Mouse (Mus musculus) midbrain, embryonic 10.5 days (tissue): Measurements from ENCODE around the gene Rapgef2. TPM values are rescaled to one million over a fixed set of nuclear protein-coding genes. Genes with fewer than 3 reads are reported as not detected.

ENCODE experiments used
- DNase-seq: peaks from one replicate; pipeline ENCODE4 v3.0.0-alpha.2; 2017; ENCODE audit warnings: low spot score
- H3K27ac ChIP-seq: fragments of 300-500 bp; sonication (generic); replicated peaks from 2 replicates; pipeline ENCODE4 v1.5.1; 2016; ENCODE audit warnings: mild to moderate bottlenecking
- H3K27me3 ChIP-seq: fragments of 300-500 bp; sonication (generic); 2 replicates; pipeline ENCODE4 v1.6.1; 2016; ENCODE audit warnings: low read depth, mild to moderate bottlenecking; ENCODE audit not compliant: poor library complexity, severe bottlenecking
- H3K36me3 ChIP-seq: fragments of 300-500 bp; sonication (generic); 2 replicates; pipeline ENCODE4 v1.6.1; 2016; ENCODE audit warnings: mild to moderate bottlenecking, moderate library complexity
- H3K4me1 ChIP-seq: fragments of 300-500 bp; sonication (generic); 2 replicates; pipeline ENCODE4 v1.6.1; 2016
- H3K4me3 ChIP-seq: fragments of 300-500 bp; sonication (generic); 2 replicates; pipeline ENCODE4 v1.5.1; 2016; ENCODE audit warnings: mild to moderate bottlenecking, moderate library complexity
- H3K9me3 ChIP-seq: fragments of 300-500 bp; sonication (generic); replicated peaks from 2 replicates; pipeline ENCODE4 v1.6.1; 2016; ENCODE audit warnings: mild to moderate bottlenecking
- WGBS: fragments of 180-500 bp; shearing (Covaris S2); methylation state at CpG from one replicate; pipeline ENCODE4 v1.1.7; 2016; 5-methylcytosine and 5-hydroxymethylcytosine counted together
- polyA plus RNA-seq: library from polyadenylated mRNA; unstranded; fragments of >200 nt; fragmentation: Nextera tagmentation; extraction: Ambion mirVana; gene quantifications from 2 replicates; pipeline ENCODE4 v1.2.1, GENCODE M21; 2016

Rapgef2 gene
- polyA plus RNA-seq, 1 experiment from 2014 or later, result 3.9 TPM

DNA sequence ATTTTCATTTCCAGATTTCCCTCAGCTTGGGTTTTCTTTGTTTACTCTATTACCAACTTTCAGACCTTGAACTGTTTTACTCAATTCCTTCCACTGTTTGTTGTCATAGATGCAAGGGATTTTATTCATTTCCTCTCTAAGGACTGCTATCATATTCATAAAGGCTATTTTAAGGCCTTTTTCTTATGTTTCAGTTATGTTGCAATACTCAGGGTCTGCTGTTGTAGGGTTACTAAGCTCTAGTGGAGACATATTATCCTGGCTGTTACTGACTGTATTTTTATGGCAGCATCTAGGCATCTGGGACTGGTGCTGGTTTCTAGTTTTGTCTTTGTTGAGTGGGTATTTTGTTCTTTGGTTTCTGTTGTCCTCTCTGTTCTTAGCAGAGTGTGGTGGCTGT, 128.1 kb downstream of the Rapgef2 start:
- Histone ChIP-seq H3K4me1 (peaks cover 12% of the 10 kb centered on the region), H3K27me3 (no peaks in the 10 kb centered on the region), H3K9me3 (no peaks in the 10 kb centered on the region), H3K4me3 (no peak overlapping the region), H3K36me3 (no peaks in the 10 kb centered on the region), H3K27ac (no peak overlapping the region)
- no peak for DNase-seq

DNA sequence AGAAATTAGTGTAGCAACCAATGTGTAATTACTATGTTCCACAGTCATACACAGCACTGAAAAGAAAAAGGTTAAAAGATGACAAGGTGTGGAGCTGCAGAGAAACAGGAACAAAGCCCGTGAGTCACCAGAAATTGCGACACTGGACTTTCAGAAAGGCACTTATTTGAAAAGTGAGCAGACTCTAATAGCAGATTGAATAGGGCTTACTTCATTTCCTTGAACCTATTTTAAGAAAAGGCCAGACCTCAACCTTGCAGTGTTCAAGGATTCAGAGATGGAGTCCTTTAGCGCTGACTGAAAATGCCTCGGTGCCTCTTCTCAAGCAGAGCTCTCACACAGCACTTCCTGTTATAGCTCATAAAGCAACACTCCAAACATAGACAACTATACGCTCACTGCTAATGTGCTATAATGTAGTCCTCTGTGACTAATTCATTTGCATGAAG, 133.3 kb downstream of the Rapgef2 start:
- no peaks in the 10 kb centered on the region for H3K4me1 ChIP-seq
- no peak overlapping the region for H3K4me3 ChIP-seq
- no peak for DNase-seq
- H3K27ac ChIP-seq, result no peak overlapping the region
- WGBS, result 92% methylated on average over 5 of the region's 5 CpGs
- H3K9me3 ChIP-seq, result no peaks in the 10 kb centered on the region
- H3K36me3 ChIP-seq, result 0 out of 2 replicates have a peak, but pooled peaks cover 3% of the 10 kb centered on the region
- H3K27me3 ChIP-seq, result no peaks in the 10 kb centered on the region

DNA sequence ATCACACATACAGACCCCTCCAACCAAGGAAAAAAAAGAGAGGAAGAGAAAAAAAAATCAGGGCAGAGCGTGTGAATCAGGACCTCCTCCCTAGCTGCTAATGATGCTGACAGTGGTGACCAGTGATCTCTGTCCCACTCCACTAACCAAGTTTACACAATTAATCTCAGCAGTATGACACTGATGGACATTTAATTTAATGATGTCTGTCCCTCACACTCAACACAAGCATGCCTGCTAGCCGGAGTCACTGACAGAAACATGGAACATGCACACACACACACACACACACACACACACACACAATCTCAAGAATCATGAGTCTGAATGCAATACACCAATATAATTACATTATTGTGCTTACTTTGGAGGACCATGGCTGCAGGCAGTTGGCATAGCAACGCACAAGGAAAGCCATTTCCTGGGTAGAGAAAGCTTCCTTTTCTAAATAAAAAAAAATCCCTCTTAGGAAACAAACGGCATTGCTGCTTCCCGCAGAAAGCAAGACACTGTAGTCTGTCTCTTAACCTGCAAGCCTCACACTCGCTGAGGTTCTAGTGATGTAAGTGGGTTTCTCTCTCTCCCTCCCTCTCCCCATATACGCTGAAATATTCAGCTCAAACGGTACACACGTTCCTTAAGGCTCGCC, 140.8 kb downstream of the Rapgef2 start:
- Histone ChIP-seq H3K4me3 (peak overlapping the region; percentile 38; the same call in 1 of the 2 replicates), H3K36me3 (no peaks in the 10 kb centered on the region), H3K27me3 (no peaks in the 10 kb centered on the region), H3K27ac (peak overlapping the region; percentile 82), H3K9me3 (no peaks in the 10 kb centered on the region), H3K4me1 (peaks cover 27% of the 10 kb centered on the region)
- 46% methylated on average over 10 of the region's 10 CpGs for WGBS
- DNase-seq, result peak; percentile 14

DNA sequence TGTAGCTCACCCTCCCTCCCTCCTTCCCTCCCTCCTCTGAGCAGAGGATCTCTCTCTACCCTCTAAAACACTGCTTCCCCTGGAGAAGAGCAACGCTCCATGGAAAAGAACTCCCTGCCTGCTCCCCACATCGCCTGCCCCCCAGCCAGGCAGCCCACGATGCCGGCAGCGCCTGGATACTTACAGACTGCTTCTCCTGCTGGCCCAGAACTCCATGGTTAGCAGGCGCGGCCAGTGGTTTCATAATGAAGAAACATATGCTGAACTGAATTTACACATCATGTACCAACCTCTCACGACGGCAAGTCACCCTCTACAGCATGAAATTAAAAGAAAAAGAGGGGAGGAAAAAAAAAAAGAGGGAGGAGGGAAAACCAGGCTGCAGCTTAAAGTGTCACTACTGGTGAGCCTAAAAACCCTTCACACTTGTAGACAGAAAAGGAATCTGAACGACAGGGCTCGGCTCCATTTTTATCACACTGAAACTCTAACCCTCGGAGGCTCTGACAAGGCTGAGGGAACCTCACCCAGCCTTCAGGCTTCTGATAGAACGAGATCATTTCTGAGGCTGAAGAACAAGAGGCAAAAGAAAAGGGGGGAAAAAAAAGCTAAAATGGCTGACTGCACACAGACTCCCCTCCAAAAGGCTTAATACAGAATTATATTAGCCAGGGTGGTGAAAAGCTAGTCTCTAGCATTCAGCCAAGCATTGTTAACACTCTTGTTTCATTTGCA, 141.5 kb downstream of the Rapgef2 start:
- no peaks in the 10 kb centered on the region for H3K27me3 ChIP-seq
- DNase-seq, result peak; percentile 30
- 26% methylated on average over 13 of the region's 13 CpGs for WGBS
- no peaks in the 10 kb centered on the region for H3K36me3 ChIP-seq
- no peaks in the 10 kb centered on the region for H3K9me3 ChIP-seq
- H3K4me1 ChIP-seq, result peaks cover 27% of the 10 kb centered on the region
- peak overlapping the region; percentile 38; the same call in 1 of the 2 replicates for H3K4me3 ChIP-seq
- peak overlapping the region; percentile 82 for H3K27ac ChIP-seq

DNA sequence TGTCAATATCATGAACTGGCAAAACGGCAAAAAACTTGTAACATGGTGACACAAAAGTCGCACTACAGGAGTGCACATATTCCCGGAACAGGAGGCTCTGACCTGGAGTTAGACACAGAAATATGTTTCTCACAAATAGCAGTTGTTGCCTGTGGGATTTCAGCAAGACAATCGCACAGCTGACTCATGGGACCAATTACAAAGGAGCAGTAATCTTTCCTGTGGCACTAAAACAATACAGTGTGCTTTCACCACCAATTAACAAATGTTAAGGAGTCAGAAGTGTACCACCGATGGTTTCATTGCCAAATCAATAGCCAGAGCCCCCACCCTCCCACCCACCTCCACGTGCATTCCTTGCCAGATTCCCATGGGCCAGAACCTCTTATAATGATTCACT, 142.2 kb downstream of the Rapgef2 start:
- Histone ChIP-seq H3K4me1 (peaks cover 27% of the 10 kb centered on the region), H3K4me3 (no peak overlapping the region), H3K27ac (no peak overlapping the region), H3K9me3 (no peaks in the 10 kb centered on the region), H3K27me3 (no peaks in the 10 kb centered on the region), H3K36me3 (no peaks in the 10 kb centered on the region)
- DNase-seq, result no peak
- WGBS, result 81% methylated on average over 6 of the region's 6 CpGs

DNA sequence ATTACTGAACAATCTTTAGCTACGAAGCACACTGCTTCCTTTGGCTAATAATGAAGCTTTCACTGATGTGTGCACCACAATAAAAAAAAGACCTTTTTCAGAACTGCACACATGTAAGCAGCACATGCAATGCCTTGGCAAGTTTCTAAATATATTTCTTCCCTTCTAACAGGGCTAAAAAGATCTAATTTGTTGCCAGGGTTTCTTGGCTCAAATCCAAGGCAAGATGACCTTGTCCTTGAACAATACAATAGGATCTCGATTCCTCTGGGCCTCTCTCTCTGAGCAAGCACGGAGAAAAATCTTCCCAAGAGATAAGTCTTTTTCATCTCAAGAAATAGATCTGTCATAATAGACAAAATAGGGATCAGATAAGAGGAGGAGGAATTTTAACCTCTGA, 147.1 kb downstream of the Rapgef2 start:
- Histone ChIP-seq H3K36me3 (no peaks in the 10 kb centered on the region), H3K27ac (no peak overlapping the region), H3K4me3 (no peak overlapping the region), H3K27me3 (no peaks in the 10 kb centered on the region), H3K9me3 (no peaks in the 10 kb centered on the region), H3K4me1 (peaks cover 3% of the 10 kb centered on the region)
- no peak for DNase-seq
- 85% methylated on average over 3 of the region's 3 CpGs for WGBS

DNA sequence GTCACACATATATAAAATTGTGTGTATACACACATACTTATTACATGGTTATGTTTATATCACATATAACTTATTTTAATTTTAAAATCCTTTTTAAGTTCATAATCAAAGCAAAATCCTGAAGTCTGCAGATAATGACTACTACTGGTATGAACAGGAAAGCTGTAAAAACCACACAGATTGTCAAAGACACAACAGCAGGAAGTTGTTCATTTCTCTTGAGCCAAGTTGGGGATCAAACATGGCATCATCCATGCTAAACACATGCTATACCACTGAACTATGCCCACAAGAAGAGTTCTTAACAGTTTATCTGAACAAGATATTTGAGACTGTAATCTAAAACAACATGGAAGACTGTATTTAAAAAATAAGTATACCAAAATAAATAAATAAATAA, 147.7 kb downstream of the Rapgef2 start:
- no peaks in the 10 kb centered on the region for H3K36me3 ChIP-seq
- H3K4me3 ChIP-seq, result no peak overlapping the region
- no peaks in the 10 kb centered on the region for H3K4me1 ChIP-seq
- DNase-seq, result no peak
- H3K9me3 ChIP-seq, result no peaks in the 10 kb centered on the region
- no peaks in the 10 kb centered on the region for H3K27me3 ChIP-seq
- H3K27ac ChIP-seq, result no peak overlapping the region

DNA sequence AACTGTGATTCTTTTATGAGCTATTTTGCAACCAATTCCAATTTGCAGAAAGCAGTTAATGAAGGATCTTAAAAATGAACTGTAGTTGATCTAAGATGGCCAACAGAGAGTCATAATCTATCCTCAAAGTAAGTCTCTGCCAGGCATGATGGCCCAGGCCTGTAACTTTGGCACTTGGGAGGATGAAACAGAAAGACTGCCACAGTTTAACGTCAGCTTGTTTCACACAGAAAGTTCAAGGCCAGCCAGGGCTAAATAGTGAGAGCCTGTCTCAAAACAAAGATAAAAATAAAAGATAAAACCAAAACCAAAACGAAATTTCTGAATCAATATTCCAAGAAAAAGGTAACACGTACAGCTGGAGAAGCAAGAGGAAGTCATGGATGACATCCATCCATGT, 155.3 kb downstream of the Rapgef2 start:
- Histone ChIP-seq H3K27ac (no peak overlapping the region), H3K36me3 (no peaks in the 10 kb centered on the region), H3K9me3 (no peaks in the 10 kb centered on the region), H3K4me3 (no peak overlapping the region), H3K27me3 (no peaks in the 10 kb centered on the region), H3K4me1 (no peaks in the 10 kb centered on the region)
- 87% methylated on average over 3 of the region's 3 CpGs for WGBS
- DNase-seq, result no peak

DNA sequence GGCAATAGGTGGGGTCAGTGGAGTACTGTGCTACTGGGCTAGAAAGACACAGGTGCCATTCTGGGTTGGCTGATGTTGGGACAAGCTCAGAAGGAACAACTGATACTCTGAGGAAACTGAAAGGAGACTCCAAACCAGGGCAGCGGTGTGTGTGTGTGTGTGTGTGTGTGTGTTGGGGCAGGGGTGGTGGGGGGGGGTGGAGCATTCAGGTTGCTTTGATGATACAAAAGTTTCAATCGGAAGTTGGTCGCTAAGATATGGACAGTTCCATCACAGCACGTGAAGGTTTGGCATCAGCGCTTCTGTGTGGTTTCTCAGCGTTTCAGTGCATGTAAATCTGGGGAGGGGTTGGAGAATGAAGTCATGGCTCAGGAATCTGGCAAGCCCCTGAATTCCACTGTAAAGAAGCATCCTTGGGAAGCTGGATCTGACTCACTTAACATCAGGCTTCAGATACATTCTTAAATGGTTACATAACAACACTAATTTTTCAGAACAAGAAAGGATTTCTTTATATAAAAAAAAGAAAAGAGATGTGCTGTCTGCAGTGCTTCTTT, 157.2 kb downstream of the Rapgef2 start:
- Histone ChIP-seq H3K36me3 (no peaks in the 10 kb centered on the region), H3K4me3 (no peak overlapping the region), H3K9me3 (no peaks in the 10 kb centered on the region), H3K27ac (0 out of 2 replicates have a peak overlapping the region, but pooled peaks have one; percentile 42), H3K27me3 (no peaks in the 10 kb centered on the region), H3K4me1 (no peaks in the 10 kb centered on the region)
- 79% methylated on average over 6 of the region's 6 CpGs for WGBS
- DNase-seq, result no peak

DNA sequence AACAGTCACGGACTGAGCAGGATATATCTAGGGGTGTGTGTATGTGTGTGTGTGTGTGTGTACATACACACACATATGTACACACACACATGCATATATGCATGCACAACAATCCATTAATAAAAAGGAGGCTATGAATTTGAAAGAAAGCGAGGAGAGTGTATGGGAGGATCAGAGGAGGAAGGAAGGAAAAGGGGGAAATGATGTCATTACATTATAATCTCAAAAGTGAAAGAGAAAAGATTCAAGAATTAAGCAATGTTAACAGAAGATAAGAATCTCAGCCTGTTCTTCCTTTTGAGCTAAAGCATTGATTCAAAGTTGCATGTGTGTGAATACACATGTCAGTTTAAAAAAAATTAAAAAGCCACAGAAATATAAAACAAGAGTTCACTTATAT, 158.5 kb downstream of the Rapgef2 start:
- Histone ChIP-seq H3K4me1 (no peaks in the 10 kb centered on the region), H3K4me3 (no peak overlapping the region), H3K27ac (no peak overlapping the region), H3K9me3 (no peaks in the 10 kb centered on the region), H3K36me3 (no peaks in the 10 kb centered on the region), H3K27me3 (no peaks in the 10 kb centered on the region)
- WGBS, result 84% methylated on average over 2 of the region's 2 CpGs
- DNase-seq, result no peak

DNA sequence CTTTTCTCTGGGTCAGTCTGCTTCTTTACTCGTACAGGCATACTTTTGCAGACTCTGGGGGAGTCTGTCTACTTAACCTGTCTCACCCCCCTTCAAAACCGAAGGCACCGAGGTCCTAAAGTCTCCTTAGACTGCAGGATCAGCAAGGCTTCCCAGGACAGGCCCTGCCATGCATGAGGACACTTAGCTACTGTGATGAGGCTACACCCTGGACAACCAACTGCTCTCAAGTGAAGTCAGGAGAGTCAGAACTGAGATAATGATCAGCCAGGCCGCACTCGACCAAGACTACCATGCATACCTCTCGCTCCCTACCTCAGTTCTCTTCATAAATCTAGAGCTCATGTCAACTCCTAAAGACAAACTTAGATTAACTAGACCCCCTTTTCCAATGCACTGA, 159.5 kb downstream of the Rapgef2 start:
- H3K9me3 ChIP-seq, result no peaks in the 10 kb centered on the region
- H3K4me3 ChIP-seq, result no peak overlapping the region
- no peak for DNase-seq
- no peaks in the 10 kb centered on the region for H3K36me3 ChIP-seq
- no peaks in the 10 kb centered on the region for H3K27me3 ChIP-seq
- H3K27ac ChIP-seq, result no peak overlapping the region
- 91% methylated on average over 6 of the region's 6 CpGs for WGBS
- H3K4me1 ChIP-seq, result no peaks in the 10 kb centered on the region; the same call in 1 of the 2 replicates

DNA sequence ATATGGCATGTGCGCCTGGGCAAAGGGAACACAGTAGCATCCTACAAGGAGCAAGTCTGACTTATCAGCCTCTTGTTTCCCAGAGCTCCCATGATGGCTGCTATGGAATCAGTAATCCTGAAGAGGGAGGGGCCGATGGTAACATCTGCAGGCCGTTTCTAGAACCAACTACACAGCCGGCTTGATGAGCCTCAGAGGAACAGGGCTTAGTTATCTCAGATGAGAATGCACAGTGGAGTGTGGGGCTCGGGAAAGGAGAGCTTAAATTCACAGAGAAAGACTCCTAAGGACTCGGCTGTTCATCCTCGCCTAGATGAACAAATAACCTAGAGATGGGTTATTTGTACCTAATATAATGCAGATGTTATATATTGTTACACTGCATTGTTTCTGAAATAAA, 164.9 kb downstream of the Rapgef2 start:
- Histone ChIP-seq H3K4me3 (no peak overlapping the region), H3K27ac (no peak overlapping the region), H3K9me3 (no peaks in the 10 kb centered on the region), H3K27me3 (no peaks in the 10 kb centered on the region), H3K36me3 (no peaks in the 10 kb centered on the region), H3K4me1 (no peaks in the 10 kb centered on the region; the same call in 1 of the 2 replicates)
- DNase-seq, result no peak
- WGBS, result 80% methylated on average over 7 of the region's 7 CpGs

DNA sequence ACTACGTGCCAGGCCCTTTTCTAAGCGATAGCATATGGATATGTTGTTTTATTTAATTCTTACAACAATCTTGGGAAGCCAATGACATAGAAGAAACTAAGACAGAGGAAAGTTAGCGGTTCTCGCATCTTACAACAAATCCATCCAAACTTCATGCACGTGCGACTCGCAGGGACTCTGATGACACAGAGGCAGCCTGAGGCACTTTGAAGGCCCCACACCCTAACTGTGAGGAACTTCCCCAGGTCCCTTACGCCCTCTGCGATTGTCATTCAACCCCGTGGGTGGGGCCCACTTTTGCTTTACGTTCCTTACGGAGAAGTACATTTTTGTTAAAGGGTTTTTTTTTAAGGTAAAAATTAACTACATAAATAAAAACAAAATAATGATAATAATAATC, 166.3 kb downstream of the Rapgef2 start:
- Histone ChIP-seq H3K9me3 (no peaks in the 10 kb centered on the region), H3K4me3 (no peak overlapping the region), H3K27ac (no peak overlapping the region), H3K27me3 (no peaks in the 10 kb centered on the region), H3K36me3 (no peaks in the 10 kb centered on the region), H3K4me1 (no peaks in the 10 kb centered on the region; the same call in 1 of the 2 replicates)
- DNase-seq, result no peak
- WGBS, result 95% methylated on average over 12 of the region's 12 CpGs
